ENCODE assay signal across 13 mouse cellular contexts in genomic region chr11:22628497-22628896, GRCm38 (mm10).
DNase-seq lines count a peak whose midpoint lies in the region; ATAC-seq and TF ChIP-seq lines count a peak whose summit lies in the region.
"Had no signal": no experiment of that assay in that cellular context is flagged by ENCODE, and none has a peak within 500 bp of the region (broad histone marks: within the 10 kb centered on the region; RNA-seq: fewer than 3 reads in every experiment).

No protein-coding gene starts in this region.

- H3K4me1 ChIP-seq in heart, embryonic 16.5 days (ENCODE audit: control insufficient read depth, insufficient read depth, low read length) = peaks cover 11% of the 10 kb centered on the region
- H3K4me1 ChIP-seq in heart, embryonic 12.5 days (replicated peaks) = peaks cover 36% of the 10 kb centered on the region
- peaks cover 14% of the 10 kb centered on the region for H3K4me1 ChIP-seq in lung, embryonic 14.5 days (ENCODE audit: insufficient read depth)
- peaks cover 14% of the 10 kb centered on the region for H3K4me1 ChIP-seq in small intestine, adult 2 months (ENCODE audit: control insufficient read depth, insufficient read depth, insufficient read length, low read length)

- H3K4me2 ChIP-seq in heart, embryonic 16.5 days (ENCODE audit: low read depth, low read length) = no peak overlapping the region
- H3K4me2 ChIP-seq in heart, embryonic 12.5 days = no peak overlapping the region
- no peak overlapping the region for H3K4me2 ChIP-seq in lung, embryonic 14.5 days
- H3K4me2 ChIP-seq: neural tube, embryonic 13.5 days had no signal

- H3K4me3 ChIP-seq in heart, embryonic 16.5 days (ENCODE audit: low read length) = no peak overlapping the region
- H3K4me3 ChIP-seq in heart, embryonic 12.5 days = no peak overlapping the region
- no peak overlapping the region for H3K4me3 ChIP-seq in lung, embryonic 14.5 days (ENCODE audit: low read depth, low read length)
- H3K4me3 ChIP-seq in small intestine, adult 2 months (ENCODE audit: low read depth, low read length) = no peak overlapping the region
- H3K4me3 ChIP-seq: limb, embryonic 12.5 days; neural tube, embryonic 13.5 days had no signal

- H3K27ac ChIP-seq in heart, embryonic 16.5 days (ENCODE audit: low read length) = peak overlapping the region; percentile 72
- H3K27ac ChIP-seq in heart, embryonic 12.5 days (ENCODE audit: poor library complexity, severe bottlenecking) = no peak overlapping the region
- peak overlapping the region; percentile 92 for H3K27ac ChIP-seq in lung, embryonic 14.5 days (ENCODE audit: low read depth)
- peak overlapping the region; percentile 87 for H3K27ac ChIP-seq in small intestine, adult 2 months (ENCODE audit: insufficient read depth, low read depth, low read length)
- H3K27ac ChIP-seq: neural tube, embryonic 13.5 days had no signal

- WGBS in heart, embryonic 16.5 days = 81% methylated on average over 5 of the region's 5 CpGs
- WGBS in heart, embryonic 12.5 days = 81% methylated on average over 5 of the region's 5 CpGs
- WGBS in lung, embryonic 14.5 days = 73% methylated on average over 5 of the region's 5 CpGs
- 88% methylated on average over 5 of the region's 5 CpGs for WGBS in small intestine, adult 2 months

- intact Hi-C loops in heart, postnatal 14 days (cut with DNase I) = no loop called here

- TF ChIP-seq CTCF in lung, embryonic 14.5 days (IDR thresholded peaks at IDR 0.05; ENCODE audit: low read depth) = no peak
- no peak for TF ChIP-seq CTCF in small intestine, adult 2 months (IDR thresholded peaks at IDR 0.05; ENCODE audit: extremely low read depth, insufficient read length, insufficient replicate concordance, low read depth, low read length)

- TF ChIP-seq POLR2A in small intestine, adult 2 months (IDR thresholded peaks at IDR 0.05; ENCODE audit: low read depth, low read length) = no peak

- no peaks in the 10 kb centered on the region for H3K36me3 ChIP-seq in heart, embryonic 16.5 days (ENCODE audit: control insufficient read depth, insufficient read depth)
- H3K36me3 ChIP-seq in heart, embryonic 12.5 days = no peaks in the 10 kb centered on the region
- H3K36me3 ChIP-seq in lung, embryonic 14.5 days (ENCODE audit: insufficient read depth) = no peaks in the 10 kb centered on the region
- H3K36me3 ChIP-seq in small intestine, adult 2 months (ENCODE audit: control insufficient read depth, insufficient read depth, low read length) = no peaks in the 10 kb centered on the region
- H3K36me3 ChIP-seq: limb, embryonic 12.5 days; neural tube, embryonic 13.5 days had no signal

- no peaks in the 10 kb centered on the region for H3K27me3 ChIP-seq in heart, embryonic 16.5 days (ENCODE audit: control insufficient read depth, insufficient read depth, low read length)
- H3K27me3 ChIP-seq in heart, embryonic 12.5 days (replicated peaks) = no peaks in the 10 kb centered on the region
- no peaks in the 10 kb centered on the region for H3K27me3 ChIP-seq in lung, embryonic 14.5 days (ENCODE audit: insufficient read depth, low read length)
- H3K27me3 ChIP-seq in small intestine, adult 2 months (ENCODE audit: control insufficient read depth, insufficient read depth, low read length) = no peaks in the 10 kb centered on the region
- H3K27me3 ChIP-seq: limb, embryonic 12.5 days; neural tube, embryonic 13.5 days; Patski had no signal

- ATAC-seq in heart, embryonic 16.5 days (replicated peaks; ENCODE audit: extremely low read depth, insufficient read depth, low FRiP score) = no peak
- no peak for ATAC-seq in heart, embryonic 12.5 days (ENCODE audit: insufficient number of reproducible peaks, low FRiP score)
- ATAC-seq in lung, embryonic 14.5 days (ENCODE audit: insufficient read depth) = no peak
- ATAC-seq: Patski had no signal

- DNase-seq in lung, embryonic 14.5 days = peak; percentile 48
- DNase-seq in lung, postnatal 4 days = no peak
- peak; percentile 9 to 21 for DNase-seq in heart, postnatal 14 days
- no peak for DNase-seq in gastrocnemius, adult 18-20 months (ENCODE audit: low spot score)
- DNase-seq in right cerebral cortex, adult 2 months (ENCODE audit: low spot score in 2 of 2) = no peak
- DNase-seq: cerebellum, adult 8-10 months; layer of hippocampus, postnatal 36 days had no signal

- no peak overlapping the region for H3K9ac ChIP-seq in heart, embryonic 16.5 days (ENCODE audit: low read length)
- no peak overlapping the region for H3K9ac ChIP-seq in heart, embryonic 12.5 days
- H3K9ac ChIP-seq in lung, embryonic 14.5 days = no peak overlapping the region
- H3K9ac ChIP-seq: neural tube, embryonic 13.5 days had no signal

- no peaks in the 10 kb centered on the region for H3K9me3 ChIP-seq in heart, embryonic 16.5 days (replicated peaks; ENCODE audit: control insufficient read depth, low read length)
- H3K9me3 ChIP-seq in heart, embryonic 12.5 days (replicated peaks) = no peaks in the 10 kb centered on the region
- no peaks in the 10 kb centered on the region for H3K9me3 ChIP-seq in lung, embryonic 14.5 days (ENCODE audit: low read depth, low read length)
- H3K9me3 ChIP-seq: limb, embryonic 12.5 days; neural tube, embryonic 13.5 days had no signal

Comparison
In these comparisons a context has a peak if more than half of its experiments do, and no peak if none do; other contexts are left out.
1. DNase-seq: peak in lung, embryonic 14.5 days (single experiment) and heart, postnatal 14 days (2 of 2); none in lung, postnatal 4 days (0 of 2), gastrocnemius, adult 18-20 months (single experiment) and right cerebral cortex, adult 2 months (0 of 2).